Mouse (Mus musculus): ENCODE data around the gene Pkn3. TPM values are rescaled to one million over a fixed set of nuclear protein-coding genes. Genes with fewer than 3 reads are reported as not detected.
"Not testable (repeated sequence)": the region's sequence is repeated elsewhere in the genome, so short reads cannot be mapped to it uniquely, and the experiment has no call there.

Pkn3 gene
- polyA plus RNA-seq, 1 experiment from 2014 or later, result 5.6 TPM

- Histone ChIP-seq H3K4me2 (ENCODE audit: low read depth, low read length) (peak within 1 kb of the TSS; percentile 68), H3K9me3 (ENCODE audit: control insufficient read depth, low read length) (no peaks in the 10 kb centered on the region), H3K4me3 (ENCODE audit: low read depth, low read length) (peak within 1 kb of the TSS; percentile 70), H3K36me3 (ENCODE audit: control insufficient read depth, insufficient read depth, low read length) (peaks cover 35% of the 10 kb centered on the region), H3K4me1 (ENCODE audit: control insufficient read depth, insufficient read depth, low read length) (peaks cover 20% of the 10 kb centered on the region), H3K27ac (replicated peaks; ENCODE audit: low read depth, low read length) (peak within 1 kb of the TSS; percentile 77), H3K9ac (ENCODE audit: low read depth, low read length) (peak within 1 kb of the TSS; percentile 78), H3K27me3 (replicated peaks; ENCODE audit: control insufficient read depth, insufficient read depth, low read length) (no peaks in the 10 kb centered on the region)
- peak; percentile 97 for ATAC-seq (ENCODE audit: low read depth)
- peak; percentile 97 for DNase-seq (ENCODE audit: low spot score)
- under 1% methylated on average over 22 of the region's 46 CpGs for WGBS
These were observed 56.3 kb downstream of the Pkn3 start, which contains the start of gene Tbc1d13 for GRCm38 (mm10) chr2:30133613-30134377. Tbc1d13 (plus strand) TSS chr2:30133746.

DNA sequence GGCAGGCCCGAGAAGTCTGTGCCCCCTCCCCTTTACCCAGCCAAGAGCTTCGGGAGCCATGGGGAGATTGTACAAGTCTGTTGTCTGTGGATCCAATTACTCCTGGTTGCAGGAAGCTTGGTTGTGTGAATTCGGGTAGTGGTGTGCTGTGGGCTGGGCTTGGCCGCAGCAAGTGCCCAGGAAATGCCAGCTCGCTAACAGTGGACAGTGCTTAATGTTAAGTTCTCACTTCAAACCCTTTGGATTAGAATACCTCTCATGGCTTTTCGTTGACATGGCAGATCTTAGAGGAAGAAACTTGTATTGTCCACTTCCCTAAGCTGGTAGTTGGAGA, 56.9 kb downstream of the Pkn3 start:
- ATAC-seq (ENCODE audit: low read depth), result no peak

GRCm38 (mm10) chr2:30134928-30135620, 57.6 kb downstream of the Pkn3 start:
- DNase-seq (ENCODE audit: low spot score) (no peak), ATAC-seq (ENCODE audit: low read depth) (no peak)
- peak overlapping the region; percentile 33; the same call in 1 of the 2 replicates for H3K27ac ChIP-seq (replicated peaks; ENCODE audit: low read depth, low read length)
- H3K9ac ChIP-seq (ENCODE audit: low read depth, low read length), result peak overlapping the region; percentile 78
- 70% methylated on average over 10 of the region's 10 CpGs for WGBS
- H3K27me3 ChIP-seq (replicated peaks; ENCODE audit: control insufficient read depth, insufficient read depth, low read length), result no peaks in the 10 kb centered on the region
- peaks cover 44% of the 10 kb centered on the region for H3K36me3 ChIP-seq (ENCODE audit: control insufficient read depth, insufficient read depth, low read length)
- H3K9me3 ChIP-seq (ENCODE audit: control insufficient read depth, low read length), result no peaks in the 10 kb centered on the region
- peak overlapping the region; percentile 70 for H3K4me3 ChIP-seq (ENCODE audit: low read depth, low read length)
- H3K4me1 ChIP-seq (ENCODE audit: control insufficient read depth, insufficient read depth, low read length), result peaks cover 20% of the 10 kb centered on the region
- H3K4me2 ChIP-seq (ENCODE audit: low read depth, low read length), result peak overlapping the region; percentile 68

More for the DNA sequence above, 56.9 kb downstream of the Pkn3 start:
- Histone ChIP-seq H3K36me3 (ENCODE audit: control insufficient read depth, insufficient read depth, low read length) (peaks cover 39% of the 10 kb centered on the region), H3K27me3 (replicated peaks; ENCODE audit: control insufficient read depth, insufficient read depth, low read length) (no peaks in the 10 kb centered on the region), H3K4me3 (ENCODE audit: low read depth, low read length) (peak overlapping the region; percentile 70), H3K27ac (replicated peaks; ENCODE audit: low read depth, low read length) (peak overlapping the region; percentile 33; the same call in 1 of the 2 replicates), H3K9me3 (ENCODE audit: control insufficient read depth, low read length) (no peaks in the 10 kb centered on the region), H3K9ac (ENCODE audit: low read depth, low read length) (peak overlapping the region; percentile 78), H3K4me1 (ENCODE audit: control insufficient read depth, insufficient read depth, low read length) (peaks cover 20% of the 10 kb centered on the region), H3K4me2 (ENCODE audit: low read depth, low read length) (peak overlapping the region; percentile 68)
- no peak for DNase-seq (ENCODE audit: low spot score)
- 18% methylated on average over 6 of the region's 6 CpGs for WGBS

DNA sequence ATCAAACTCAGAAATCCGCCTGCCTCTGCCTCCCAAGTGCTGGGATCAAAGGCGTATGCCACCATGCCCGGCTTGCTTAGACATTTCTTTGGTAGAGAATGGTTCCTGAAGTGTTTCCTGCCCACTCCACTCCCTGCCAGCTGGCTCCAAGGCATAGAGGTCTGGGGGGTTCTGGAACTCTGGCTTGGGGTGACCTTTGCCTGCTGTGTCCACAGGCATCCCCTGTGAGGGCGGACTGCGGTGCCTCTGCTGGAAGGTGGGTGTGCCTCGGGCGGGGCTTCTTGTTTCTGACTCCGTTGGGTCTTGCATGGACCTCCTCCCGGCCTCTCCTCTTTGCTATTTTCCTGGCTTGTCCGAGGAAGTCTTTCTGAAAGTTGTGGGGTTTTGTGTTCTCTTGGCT, 59.0 kb downstream of the Pkn3 start:
- Histone ChIP-seq H3K4me3 (ENCODE audit: low read depth, low read length) (no peak overlapping the region), H3K9me3 (ENCODE audit: control insufficient read depth, low read length) (no peaks in the 10 kb centered on the region), H3K36me3 (ENCODE audit: control insufficient read depth, insufficient read depth, low read length) (peaks cover 58% of the 10 kb centered on the region), H3K27ac (replicated peaks; ENCODE audit: low read depth, low read length) (no peak overlapping the region), H3K9ac (ENCODE audit: low read depth, low read length) (no peak overlapping the region), H3K4me2 (ENCODE audit: low read depth, low read length) (no peak overlapping the region), H3K27me3 (replicated peaks; ENCODE audit: control insufficient read depth, insufficient read depth, low read length) (no peaks in the 10 kb centered on the region), H3K4me1 (ENCODE audit: control insufficient read depth, insufficient read depth, low read length) (peaks cover 20% of the 10 kb centered on the region)
- DNase-seq (ENCODE audit: low spot score) (no peak), ATAC-seq (ENCODE audit: low read depth) (no peak)
- WGBS, result 90% methylated on average over 10 of the region's 10 CpGs

- 92% methylated on average over 4 of the region's 4 CpGs for WGBS
These were observed 62.5 kb downstream of the Pkn3 start for GRCm38 (mm10) chr2:30140021-30140420.

More at GRCm38 (mm10) chr2:30140021-30140420, 62.5 kb downstream of the Pkn3 start:
- not testable (repeated sequence) for H3K9me3 ChIP-seq (ENCODE audit: control insufficient read depth, low read length); DNase-seq (ENCODE audit: low spot score); H3K4me3 ChIP-seq (ENCODE audit: low read depth, low read length); H3K4me1 ChIP-seq (ENCODE audit: control insufficient read depth, insufficient read depth, low read length); H3K27me3 ChIP-seq (replicated peaks; ENCODE audit: control insufficient read depth, insufficient read depth, low read length); ATAC-seq (ENCODE audit: low read depth); H3K27ac ChIP-seq (replicated peaks; ENCODE audit: low read depth, low read length); H3K4me2 ChIP-seq (ENCODE audit: low read depth, low read length); H3K9ac ChIP-seq (ENCODE audit: low read depth, low read length)
- peaks cover 92% of the 10 kb centered on the region for H3K36me3 ChIP-seq (ENCODE audit: control insufficient read depth, insufficient read depth, low read length)

Other genes with a start within 250 kb of the Pkn3 start
- 29.2 and 32.8 TPM in 2 replicates for gene Cercam, start 208.5 kb upstream of the Pkn3 start, polyA plus RNA-seq (2014; fragmentation: Nextera tagmentation; extraction: Ambion mirVana)
- 35.6 and 42.4 TPM in 2 replicates for gene Odf2, start 188.5 kb upstream of the Pkn3 start, polyA plus RNA-seq (2014; fragmentation: Nextera tagmentation; extraction: Ambion mirVana)
- gene Gle1, start 142.3 kb upstream of the Pkn3 start, polyA plus RNA-seq (2014; fragmentation: Nextera tagmentation; extraction: Ambion mirVana), result 44.1 and 54.0 TPM in 2 replicates
- 149 and 159 TPM in 2 replicates for gene Sptan1, start 112.1 kb upstream of the Pkn3 start, polyA plus RNA-seq (2014; fragmentation: Nextera tagmentation; extraction: Ambion mirVana)
- gene Wdr34, start 28.8 kb upstream of the Pkn3 start, polyA plus RNA-seq (2014; fragmentation: Nextera tagmentation; extraction: Ambion mirVana), result 29.0 and 33.7 TPM in 2 replicates
- gene Set, start 20.3 kb upstream of the Pkn3 start, polyA plus RNA-seq (2014; fragmentation: Nextera tagmentation; extraction: Ambion mirVana), result 351 and 393 TPM in 2 replicates
- gene Zdhhc12, start 16.0 kb downstream of the Pkn3 start, polyA plus RNA-seq (2014; fragmentation: Nextera tagmentation; extraction: Ambion mirVana), result 26.1 and 28.9 TPM in 2 replicates
- 7.9 and 8.3 TPM in 2 replicates for gene Zer1, start 46.9 kb downstream of the Pkn3 start, polyA plus RNA-seq (2014; fragmentation: Nextera tagmentation; extraction: Ambion mirVana)
- 10.5 TPM in 2 replicates for gene Tbc1d13, start 56.1 kb downstream of the Pkn3 start, polyA plus RNA-seq (2014; fragmentation: Nextera tagmentation; extraction: Ambion mirVana)
- gene Endog, start 93.8 kb downstream of the Pkn3 start, polyA plus RNA-seq (2014; fragmentation: Nextera tagmentation; extraction: Ambion mirVana), result 21.9 and 26.5 TPM in 2 replicates
- 63.8 and 67.8 TPM in 2 replicates for gene Spout1, start 100.8 kb downstream of the Pkn3 start, polyA plus RNA-seq (2014; fragmentation: Nextera tagmentation; extraction: Ambion mirVana)
- 8.1 and 8.2 TPM in 2 replicates for gene Kyat1, start 128.2 kb downstream of the Pkn3 start, polyA plus RNA-seq (2014; fragmentation: Nextera tagmentation; extraction: Ambion mirVana)
- 39.2 and 41.3 TPM in 2 replicates for gene Lrrc8a, start 160.0 kb downstream of the Pkn3 start, polyA plus RNA-seq (2014; fragmentation: Nextera tagmentation; extraction: Ambion mirVana)
- gene Gm28035, start 162.9 kb downstream of the Pkn3 start, polyA plus RNA-seq (2014; fragmentation: Nextera tagmentation; extraction: Ambion mirVana), result 0.06 TPM in 1 of 2 replicates, not detected in the other
- gene Phyhd1, start 188.5 kb downstream of the Pkn3 start, polyA plus RNA-seq (2014; fragmentation: Nextera tagmentation; extraction: Ambion mirVana), result 5.4 and 5.7 TPM in 2 replicates
- not detected in 2 replicates for gene Gm28038, start 203.4 kb downstream of the Pkn3 start, polyA plus RNA-seq (2014; fragmentation: Nextera tagmentation; extraction: Ambion mirVana)
- 30.2 and 30.8 TPM in 2 replicates for gene Dolk, start 208.7 kb downstream of the Pkn3 start, polyA plus RNA-seq (2014; fragmentation: Nextera tagmentation; extraction: Ambion mirVana)
- gene Nup188, start 208.7 kb downstream of the Pkn3 start, polyA plus RNA-seq (2014; fragmentation: Nextera tagmentation; extraction: Ambion mirVana), result 35.4 and 39.4 TPM in 2 replicates